Mouse (Mus musculus): ENCODE measurements around the gene Pttg1. TPM values are rescaled to one million over a fixed set of nuclear protein-coding genes. Genes with fewer than 3 reads are reported as not detected.

Pttg1 gene
- polyA plus RNA-seq, 1 experiment, result 5.1 TPM

GRCm38 (mm10) chr11:43425166-43425709, 813 bp downstream of the Pttg1 start:
- no peak for TF ChIP-seq GATA1 (IDR thresholded peaks at IDR 0.05; ENCODE audit: low read length)

GRCm38 (mm10) chr11:43424386-43424785, 1.7 kb downstream of the Pttg1 start:
- no peak for TF ChIP-seq GATA1 (IDR thresholded peaks at IDR 0.05; ENCODE audit: low read length)

GRCm38 (mm10) chr11:43417201-43417600, 8.8 kb downstream of the Pttg1 start:
- no peak for TF ChIP-seq GATA1 (IDR thresholded peaks at IDR 0.05; ENCODE audit: low read length)

- no peak for TF ChIP-seq GATA1 (IDR thresholded peaks at IDR 0.05; ENCODE audit: low read length)
Measured at GRCm38 (mm10) chr11:43412771-43413451, 13.1 kb downstream of the Pttg1 start.

GRCm38 (mm10) chr11:43411413-43411812, 14.6 kb downstream of the Pttg1 start:
- TF ChIP-seq GATA1 (IDR thresholded peaks at IDR 0.05; ENCODE audit: low read length), result no peak

- no peak for TF ChIP-seq GATA1 (IDR thresholded peaks at IDR 0.05; ENCODE audit: low read length)
Measured at GRCm38 (mm10) chr11:43410291-43410690, 15.8 kb downstream of the Pttg1 start.

- no peak for TF ChIP-seq GATA1 (IDR thresholded peaks at IDR 0.05; ENCODE audit: low read length)
Measured at GRCm38 (mm10) chr11:43408888-43409287, 17.2 kb downstream of the Pttg1 start.

- TF ChIP-seq GATA1 (IDR thresholded peaks at IDR 0.05; ENCODE audit: low read length), result no peak
Measured at GRCm38 (mm10) chr11:43404150-43404807, 21.8 kb downstream of the Pttg1 start.

GRCm38 (mm10) chr11:43400131-43400530, 25.9 kb downstream of the Pttg1 start:
- TF ChIP-seq GATA1 (IDR thresholded peaks at IDR 0.05; ENCODE audit: low read length), result no peak

- no peak for TF ChIP-seq GATA1 (IDR thresholded peaks at IDR 0.05; ENCODE audit: low read length)
Measured at GRCm38 (mm10) chr11:43399297-43399696, 26.8 kb downstream of the Pttg1 start.

GRCm38 (mm10) chr11:43396672-43397071, 29.4 kb downstream of the Pttg1 start:
- no peak for TF ChIP-seq GATA1 (IDR thresholded peaks at IDR 0.05; ENCODE audit: low read length)

- no peak for TF ChIP-seq GATA1 (IDR thresholded peaks at IDR 0.05; ENCODE audit: low read length)
Measured at GRCm38 (mm10) chr11:43396246-43396645, 29.8 kb downstream of the Pttg1 start.

GRCm38 (mm10) chr11:43395073-43395948, 30.7 kb downstream of the Pttg1 start:
- TF ChIP-seq GATA1 (IDR thresholded peaks at IDR 0.05; ENCODE audit: low read length), result no peak

GRCm38 (mm10) chr11:43393325-43393724, 32.7 kb downstream of the Pttg1 start:
- no peak for TF ChIP-seq GATA1 (IDR thresholded peaks at IDR 0.05; ENCODE audit: low read length)

GRCm38 (mm10) chr11:43392757-43393156, 33.3 kb downstream of the Pttg1 start:
- TF ChIP-seq GATA1 (IDR thresholded peaks at IDR 0.05; ENCODE audit: low read length), result no peak

- TF ChIP-seq GATA1 (IDR thresholded peaks at IDR 0.05; ENCODE audit: low read length), result no peak
Measured at GRCm38 (mm10) chr11:43389118-43389517, 36.9 kb downstream of the Pttg1 start.
